8 mouse cellular contexts compared by ENCODE assay signal in the genomic region with DNA sequence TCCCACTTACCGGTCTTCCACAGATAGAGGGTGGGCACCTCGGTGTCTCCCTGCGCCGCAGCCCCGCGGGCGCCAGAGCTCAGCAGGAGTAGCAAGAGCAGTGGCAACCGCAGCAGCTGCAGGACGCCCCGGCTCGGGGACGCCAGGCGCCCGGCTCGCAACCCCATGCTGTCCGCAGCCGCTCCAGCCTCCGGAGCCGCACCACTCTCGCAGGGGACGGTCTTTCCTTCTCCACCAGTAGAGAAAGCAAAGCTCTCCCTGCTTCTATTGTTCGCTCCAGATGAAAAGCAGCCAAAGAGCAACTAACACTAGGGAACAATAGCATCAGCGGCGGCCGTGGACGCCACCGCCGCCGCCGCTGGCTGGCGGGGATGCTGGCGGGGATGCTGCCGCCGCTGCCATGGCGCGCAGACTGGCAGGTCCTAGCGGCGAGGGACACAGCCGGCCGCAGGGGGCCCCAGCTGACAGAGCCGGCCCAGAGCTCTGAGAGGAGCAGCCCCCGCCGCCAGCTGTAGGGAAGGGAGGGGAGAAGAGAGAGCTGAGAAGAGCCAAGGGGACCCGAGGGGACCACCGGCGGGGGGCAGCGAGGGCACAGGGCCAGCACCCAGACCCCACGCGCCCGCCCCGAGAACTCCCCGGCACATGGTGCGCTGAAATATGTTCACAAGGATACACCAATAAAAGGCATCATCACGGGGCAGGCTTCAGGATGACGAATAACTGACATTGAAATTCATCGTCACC. TPM values are rescaled to one million over a fixed set of nuclear protein-coding genes. Genes with fewer than 3 reads are reported as not detected.
A peak's percentile ranks its signal among the peaks of the same experiment; 100 is the strongest.
DNase-seq lines count a peak whose midpoint lies in the region; ATAC-seq and TF ChIP-seq lines count a peak whose summit lies in the region.

A gene (minus strand): TSS at position 624 of the 744 bp plus-strand sequence.

- H3K9me3 ChIP-seq in hindbrain, embryonic 14.5 days (ENCODE audit: control insufficient read depth, low read length) = no peaks in the 10 kb centered on the region; the same call in 1 of the 2 replicates

- H3K36me3 ChIP-seq in hindbrain, embryonic 14.5 days (replicated peaks; ENCODE audit: control insufficient read depth, insufficient read depth) = no peaks in the 10 kb centered on the region

- H3K27ac ChIP-seq in gastrocnemius, adult 2 months = peak within 1 kb of the TSS; percentile 84
- peak within 1 kb of the TSS; percentile 99 for H3K27ac ChIP-seq in hindbrain, embryonic 14.5 days

- peak; percentile 58 to 89 for DNase-seq in adrenal gland, adult (ENCODE audit: inconsistent age in 2 of 2, low spot score in 1 of 2)
- peak; percentile 35 to 57 for DNase-seq in cerebellum, postnatal 4 days (ENCODE audit: low spot score in 2 of 2)
- DNase-seq in gastrocnemius, adult 2 months = peak; percentile 58
- DNase-seq in hindbrain, embryonic 14.5 days (ENCODE audit: low spot score) = peak; percentile 74
- peak; percentile 17 for DNase-seq in left cerebral cortex, adult 11 months (ENCODE audit: low spot score)
- DNase-seq in lung, postnatal 36 days = peak; percentile 16
- DNase-seq in right cerebral cortex, postnatal 25 days = peak; percentile 68
- DNase-seq in spleen, adult 12 weeks (ENCODE audit: low spot score) = no peak

- peak; percentile 93 for ATAC-seq in hindbrain, embryonic 14.5 days (ENCODE audit: low FRiP score)

- TF ChIP-seq CTCF in gastrocnemius, adult 2 months (IDR thresholded peaks at IDR 0.05) = no peak

- peaks cover 18% of the 10 kb centered on the region for H3K4me1 ChIP-seq in hindbrain, embryonic 14.5 days (replicated peaks; ENCODE audit: control insufficient read depth, insufficient read depth, low read length)

- H3K27me3 ChIP-seq in hindbrain, embryonic 14.5 days (ENCODE audit: control insufficient read depth, insufficient read depth, low read length) = no peaks in the 10 kb centered on the region

- under 1% methylated on average over 52 of the region's 56 CpGs for WGBS in hindbrain, embryonic 14.5 days

- H3K4me2 ChIP-seq in hindbrain, embryonic 14.5 days (replicated peaks) = peak within 1 kb of the TSS; percentile 70

- peak within 1 kb of the TSS; percentile 92 for H3K9ac ChIP-seq in hindbrain, embryonic 14.5 days

- peak within 1 kb of the TSS; percentile 80 for H3K4me3 ChIP-seq in gastrocnemius, adult 2 months
- H3K4me3 ChIP-seq in hindbrain, embryonic 14.5 days (replicated peaks; ENCODE audit: low read length) = peak within 1 kb of the TSS; percentile 60

- intact Hi-C loops in gastrocnemius, adult 2 months (cut with DNase I) = no loop called here

RNA-seq across cellular contexts. Expression of the gene that starts here (rescaled TPM):
- total RNA-seq in gastrocnemius, adult 2 months (2021) = 1 to 10 TPM; 2.0 to 2.2 TPM
- polyA plus RNA-seq in hindbrain, embryonic 14.5 days (2014; fragmentation: Nextera tagmentation; extraction: Ambion mirVana) = 27.6 and 33.4 TPM in 2 replicates
